Mouse (Mus musculus) inflammation-experienced regulatory T-cells, adult 16 weeks (primary cell): ENCODE data around the gene Lrrc75a. TPM values are rescaled to one million over a fixed set of nuclear protein-coding genes. Genes with fewer than 3 reads are reported as not detected.

Experiments used
- polyA plus RNA-seq: library from polyadenylated mRNA; unstranded; fragments of 100-300 nt; shearing (Covaris generic); gene quantifications from one replicate; pipeline ENCODE4 v1.2.1, GENCODE M21; 2017

Gene Lrrc75a
- 1.6 TPM for polyA plus RNA-seq

DNA sequence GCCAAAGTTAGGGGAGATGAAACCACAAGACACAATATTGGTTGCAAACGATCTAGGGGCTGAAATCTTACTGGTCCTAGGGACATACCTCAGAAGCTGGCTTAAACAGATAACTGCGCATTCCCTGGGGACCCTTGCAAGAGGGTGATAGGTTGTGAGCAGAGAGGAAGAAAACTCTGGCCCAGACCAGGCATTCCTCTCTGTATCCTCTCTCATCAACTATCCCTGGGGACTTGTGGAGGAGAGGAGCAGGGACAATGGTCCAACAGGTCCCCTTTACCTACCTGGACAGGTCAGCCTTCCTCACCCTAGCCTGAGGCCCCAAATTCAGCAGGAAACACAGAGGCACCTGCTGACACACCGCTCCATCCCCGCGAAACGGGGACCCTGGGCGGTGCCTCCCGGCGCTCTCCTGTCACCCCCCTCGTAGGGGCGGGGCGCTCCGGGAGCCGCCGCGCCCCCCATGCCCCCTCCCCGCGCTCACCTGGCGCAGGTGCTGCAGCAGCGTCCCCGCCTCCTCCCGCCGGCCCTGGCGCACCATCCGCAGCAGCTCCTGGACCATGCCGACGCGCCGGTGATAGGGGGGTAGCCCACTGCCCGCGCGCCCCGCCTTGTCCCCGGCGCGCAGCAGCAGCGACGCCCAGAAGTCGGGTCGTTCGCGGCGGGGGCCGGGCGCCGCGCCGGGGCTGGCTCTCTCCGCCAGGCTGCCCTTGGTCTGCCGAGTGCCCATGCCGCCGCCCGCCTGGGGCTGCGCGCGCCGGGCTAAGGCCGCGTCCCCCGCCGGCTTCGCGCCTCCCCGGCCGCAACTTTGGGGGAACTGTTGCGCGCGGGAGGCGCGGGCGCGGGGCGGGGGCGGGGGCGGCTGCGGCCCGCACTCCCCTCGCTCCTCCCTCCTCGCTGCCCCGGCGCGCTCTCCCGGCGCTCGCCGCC is at the start of gene Lrrc75a:
Gene Lrrc75a (minus strand): TSS at position 863 of the 930 bp plus-strand sequence.

DNA sequence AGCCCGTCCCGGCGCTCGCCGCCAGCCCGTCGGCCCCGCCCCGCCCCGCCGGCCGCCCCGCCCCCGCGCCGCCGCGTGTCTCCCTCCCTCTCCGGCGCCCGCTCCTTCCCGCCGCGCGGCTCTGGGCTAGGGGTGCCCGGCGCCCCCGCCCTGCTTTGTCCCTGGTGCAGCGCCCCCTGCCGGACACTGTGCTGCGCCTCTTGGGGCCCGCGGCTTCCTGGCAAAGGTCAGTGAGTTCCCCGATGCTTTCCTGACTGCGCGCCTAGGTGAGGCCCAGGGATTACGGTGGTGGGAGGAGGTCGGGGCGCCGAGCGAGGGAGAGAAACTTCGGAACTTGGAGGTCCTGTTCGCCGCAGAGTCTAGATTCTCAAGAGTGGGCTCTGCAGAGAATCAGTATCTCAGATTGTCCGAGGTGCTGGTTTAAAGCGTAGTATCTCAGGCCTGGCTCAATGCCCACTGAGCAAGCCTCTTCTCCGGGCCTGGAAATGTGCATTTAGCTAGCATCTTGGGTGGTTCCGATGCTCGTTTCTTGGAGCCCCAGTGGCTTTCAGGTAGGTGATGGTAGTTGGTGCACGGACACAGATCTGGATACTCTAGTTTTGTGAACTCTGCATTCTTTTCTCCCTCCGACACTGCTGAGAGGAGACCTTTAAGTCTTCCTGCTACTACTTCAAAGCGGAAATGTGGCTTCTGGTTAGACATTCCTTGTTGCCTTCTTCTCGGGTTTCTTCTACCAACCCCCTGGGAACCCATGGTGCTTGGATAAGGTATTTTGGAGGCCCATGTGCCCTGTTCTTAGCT is 468 bp upstream of the Lrrc75a start, which contains the start of gene Mmgt2:
Gene Mmgt2 (plus strand): TSS at position 74 of the 801 bp plus-strand sequence.

DNA sequence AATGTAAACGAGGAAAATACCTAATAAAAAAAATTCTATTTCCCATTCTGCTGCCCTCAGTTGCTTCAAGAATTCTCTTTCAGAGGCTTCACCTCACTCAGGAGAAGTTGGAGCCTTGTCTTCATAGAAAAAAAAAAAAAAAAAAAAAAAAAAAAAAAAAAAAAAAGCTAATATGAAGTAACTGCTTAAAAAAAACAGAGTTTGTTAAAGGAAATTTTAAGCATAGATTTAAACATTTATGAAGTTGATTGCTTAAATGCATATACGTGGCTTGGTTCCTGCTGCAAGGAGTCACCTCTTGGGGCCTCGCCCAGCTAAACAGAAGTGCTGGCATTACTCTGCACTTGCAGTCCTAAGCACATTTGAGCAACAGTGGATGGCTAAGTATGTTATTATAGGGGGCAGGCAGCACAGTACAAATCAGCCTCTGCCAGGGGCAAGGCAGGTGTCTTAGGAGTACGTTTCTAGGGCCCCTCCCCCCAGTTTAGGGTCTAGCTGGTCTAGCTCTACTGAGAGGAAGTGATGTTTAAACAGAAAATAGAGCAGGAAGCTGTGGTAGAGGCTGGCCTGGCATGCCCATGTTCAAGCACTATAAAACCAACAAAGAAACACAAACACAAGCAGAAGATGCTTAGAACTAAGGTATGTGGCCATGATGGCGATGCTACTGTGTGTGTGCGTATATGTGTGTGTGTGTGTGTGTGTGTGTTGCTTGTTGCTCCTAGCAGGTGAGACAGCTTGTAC is 74.2 kb downstream of the Lrrc75a start, which contains the start of gene Trpv2:
Gene Trpv2 (plus strand): TSS at position 528 of the 744 bp plus-strand sequence.

Other genes with a start within 250 kb of the Lrrc75a start
- 10.3 TPM for gene Pigl, start 190.1 kb downstream of the Lrrc75a start, polyA plus RNA-seq
- gene Ncor1, start 190.0 kb downstream of the Lrrc75a start, polyA plus RNA-seq = 99.7 TPM
- 0.82 TPM for gene Cenpv, start 109.3 kb downstream of the Lrrc75a start, polyA plus RNA-seq
- gene Ubb, start 97.4 kb downstream of the Lrrc75a start, polyA plus RNA-seq = 2,835 TPM
- 135 TPM for gene Trpv2, start 74.0 kb downstream of the Lrrc75a start, polyA plus RNA-seq
- gene Mmgt2, start 141 bp upstream of the Lrrc75a start, polyA plus RNA-seq = 41.0 TPM
- gene Zfp287, start 83.4 kb upstream of the Lrrc75a start, polyA plus RNA-seq = 44.8 TPM
- gene Gm10428, start 104.6 kb upstream of the Lrrc75a start, polyA plus RNA-seq = not detected
- gene Zfp286, start 140.9 kb upstream of the Lrrc75a start, polyA plus RNA-seq = 3.0 TPM
- 4.0 TPM for gene Trim16, start 171.7 kb upstream of the Lrrc75a start, polyA plus RNA-seq
- gene Fbxw10, start 198.5 kb upstream of the Lrrc75a start, polyA plus RNA-seq = 5.0 TPM
- gene Tvp23b, start 230.9 kb upstream of the Lrrc75a start, polyA plus RNA-seq = 59.5 TPM